Mouse (Mus musculus): ENCODE data around the gene Erfe. TPM values are rescaled to one million over a fixed set of nuclear protein-coding genes. Genes with fewer than 3 reads are reported as not detected.

Erfe gene
- total RNA-seq, 2 experiments from 2014 or later, result 0.88 to 2.2 TPM

DNA sequence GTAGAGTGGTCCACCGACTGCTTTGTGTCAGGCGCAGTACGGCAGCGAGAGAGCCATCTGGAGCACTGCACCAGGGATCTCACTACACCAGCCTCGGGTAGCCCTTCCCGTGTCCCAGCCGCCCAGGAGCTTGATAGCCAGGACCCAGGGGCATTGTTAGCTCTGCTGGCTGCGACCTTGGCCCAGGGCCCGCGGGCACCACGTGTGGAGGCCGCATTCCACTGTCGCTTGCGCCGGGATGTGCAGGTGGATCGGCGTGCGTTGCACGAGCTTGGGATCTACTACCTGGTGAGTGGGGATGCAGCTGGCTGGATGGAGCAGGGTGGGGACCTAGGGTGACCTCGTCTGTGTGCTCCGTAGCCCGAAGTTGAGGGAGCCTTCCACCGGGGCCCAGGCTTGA lies 3.8 kb downstream of the Erfe start:
- DNase-seq (ENCODE audit: low spot score in 2 of 2), result no peak

DNA sequence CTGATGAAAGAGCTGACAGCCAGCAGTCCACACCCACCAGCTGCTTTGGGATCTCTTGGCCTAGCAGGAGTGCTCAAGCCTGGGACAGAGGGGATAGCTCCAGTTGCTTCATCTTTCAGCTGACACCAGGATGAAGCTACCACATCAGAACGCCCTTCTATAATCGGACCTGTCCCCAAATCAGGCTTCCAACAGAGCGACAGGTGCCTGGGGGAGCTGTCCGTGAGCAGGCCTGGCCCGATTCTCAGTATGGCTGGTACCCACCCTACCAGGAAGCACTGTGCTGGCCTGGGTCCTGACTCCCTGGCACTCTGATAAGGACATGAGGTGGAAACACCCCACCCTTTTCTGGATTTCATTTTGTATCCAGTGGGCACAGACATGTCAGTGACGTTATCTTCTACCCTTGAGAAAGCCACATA lies 7.2 kb downstream of the Erfe start:
- no peak for DNase-seq (ENCODE audit: low spot score in 2 of 2)

DNA sequence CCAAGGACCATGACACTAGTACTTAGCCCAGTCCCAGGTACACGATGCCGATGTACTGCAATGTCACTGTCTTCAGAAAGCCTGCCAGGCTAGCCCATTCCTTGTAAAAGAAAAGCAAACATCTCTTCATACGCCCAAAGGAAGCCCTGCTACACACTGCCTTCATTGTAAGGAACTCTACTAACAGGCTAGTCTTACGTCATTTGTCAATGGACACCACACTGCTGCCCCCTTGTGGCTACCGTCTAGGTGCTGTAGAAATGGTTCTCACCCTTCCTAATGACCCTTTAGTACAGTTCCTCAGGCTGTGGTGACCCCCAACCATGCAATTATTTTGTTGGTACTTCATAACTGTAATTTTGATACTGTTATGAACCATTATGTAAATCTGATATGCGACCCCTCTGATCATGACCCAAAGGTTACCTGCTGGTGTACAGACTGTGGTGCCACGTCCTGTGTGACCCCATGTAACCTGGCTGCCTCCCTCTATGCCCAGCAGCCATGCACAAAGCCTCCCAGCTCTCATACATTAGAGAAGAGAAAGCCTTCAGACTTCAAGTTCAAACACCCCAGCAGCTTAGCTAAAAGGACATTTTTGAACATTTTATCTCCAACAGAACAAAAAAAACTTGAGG lies 14.3 kb downstream of the Erfe start:
- DNase-seq (ENCODE audit: low spot score in 2 of 2), result peak; percentile 57 to 78

DNA sequence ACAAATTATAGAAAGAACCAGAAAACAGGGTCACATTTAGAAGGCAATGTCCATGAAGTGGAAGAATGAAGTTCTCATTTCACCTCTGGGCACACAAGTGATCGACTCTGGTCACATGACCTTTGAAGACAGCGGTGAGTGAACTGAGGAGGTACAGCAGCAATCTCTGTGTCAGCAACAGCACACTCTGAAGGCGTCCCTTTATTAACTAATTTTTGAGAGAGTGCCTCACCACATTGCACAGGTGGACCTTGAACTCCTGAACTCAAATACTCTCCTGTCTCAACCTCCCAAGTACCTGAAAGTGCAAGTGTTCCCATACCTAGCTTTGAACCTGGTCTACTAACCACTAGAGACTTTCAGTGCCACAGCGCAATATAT lies 14.9 kb downstream of the Erfe start:
- DNase-seq (ENCODE audit: low spot score in 2 of 2), result no peak

DNA sequence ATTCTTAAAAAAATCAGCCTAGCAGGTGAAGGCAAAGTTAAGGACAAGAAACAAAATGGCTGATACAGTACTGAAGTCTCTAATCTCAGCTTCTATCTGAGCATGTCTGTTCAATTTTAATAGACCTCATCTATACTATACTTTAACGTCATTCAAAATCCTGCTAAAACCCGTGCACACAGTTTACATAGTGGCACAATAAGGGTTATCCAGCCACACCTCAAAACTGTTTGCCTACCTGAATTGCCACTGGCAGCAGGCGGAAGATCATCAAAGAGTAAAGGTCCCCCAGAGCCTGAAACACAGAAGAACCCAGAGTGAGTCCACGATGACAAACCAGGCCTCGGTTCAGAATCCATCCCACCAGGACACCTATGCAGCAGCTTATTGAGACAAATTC lies 24.1 kb downstream of the Erfe start:
- DNase-seq (ENCODE audit: low spot score in 2 of 2), result no peak

DNA sequence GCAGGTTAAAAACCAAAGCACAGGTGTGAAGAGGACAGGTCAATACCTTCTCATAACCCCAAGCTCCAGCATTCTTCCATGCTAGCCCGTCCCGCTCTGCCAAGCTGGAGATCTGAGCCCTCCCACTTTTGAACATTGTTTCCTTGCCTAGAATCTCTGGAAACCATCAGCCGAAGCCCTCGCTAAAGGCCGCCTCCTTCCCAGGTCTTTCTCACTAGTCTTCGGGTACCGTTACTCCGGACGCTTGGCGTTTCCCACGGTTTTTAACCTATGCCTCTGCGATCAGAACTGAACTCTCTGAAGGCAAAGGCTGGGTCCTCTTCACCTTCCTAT lies 31.7 kb downstream of the Erfe start:
- peak in 1 of 2 experiments; percentile 24 for DNase-seq (ENCODE audit: low spot score in 2 of 2)

DNA sequence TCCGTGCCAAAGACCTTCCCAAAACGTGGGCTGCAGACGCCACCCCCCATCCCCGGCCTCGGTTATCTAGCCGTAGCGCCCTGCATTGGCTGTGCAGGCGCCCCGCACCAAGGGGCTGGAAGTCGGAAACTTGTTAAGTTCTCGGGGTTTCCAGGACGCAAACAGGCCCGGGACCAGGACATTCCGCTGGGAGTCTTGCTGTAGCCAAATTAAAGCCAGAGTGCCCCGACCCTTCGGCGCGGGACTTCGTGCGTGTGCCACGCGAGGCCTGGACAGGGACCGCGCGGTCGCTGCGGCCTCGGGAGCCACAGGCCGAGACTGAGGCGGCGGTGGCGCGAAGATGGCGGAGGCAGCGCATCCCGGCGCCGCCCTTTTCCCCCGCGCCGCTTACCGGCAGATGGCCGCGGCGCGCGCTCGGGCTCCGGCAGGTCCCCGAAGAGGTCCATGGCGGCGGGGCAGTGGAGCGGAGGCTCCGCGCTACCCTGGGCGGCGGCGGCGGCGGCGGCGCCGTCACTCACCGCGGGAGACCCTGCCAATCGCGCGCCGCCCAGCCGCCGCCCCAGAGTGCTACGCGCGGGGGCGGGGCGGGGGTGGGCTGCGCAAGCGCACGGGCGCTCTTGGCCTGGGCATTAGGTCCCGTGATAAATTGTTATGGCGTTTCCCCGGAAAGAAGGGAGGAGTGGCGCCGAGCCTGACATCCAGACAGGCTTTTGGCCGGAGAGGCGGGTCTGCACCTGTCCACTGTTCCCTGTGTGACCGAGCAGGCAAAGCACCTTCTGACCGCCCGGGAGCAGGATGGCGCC lies 32.2 kb downstream of the Erfe start, which contains the start of gene Ilkap:
Ilkap (minus strand) TSS at position 556 of the 803 bp plus-strand sequence.
- DNase-seq (ENCODE audit: low spot score in 2 of 2), result peak; percentile 76 to 84

DNA sequence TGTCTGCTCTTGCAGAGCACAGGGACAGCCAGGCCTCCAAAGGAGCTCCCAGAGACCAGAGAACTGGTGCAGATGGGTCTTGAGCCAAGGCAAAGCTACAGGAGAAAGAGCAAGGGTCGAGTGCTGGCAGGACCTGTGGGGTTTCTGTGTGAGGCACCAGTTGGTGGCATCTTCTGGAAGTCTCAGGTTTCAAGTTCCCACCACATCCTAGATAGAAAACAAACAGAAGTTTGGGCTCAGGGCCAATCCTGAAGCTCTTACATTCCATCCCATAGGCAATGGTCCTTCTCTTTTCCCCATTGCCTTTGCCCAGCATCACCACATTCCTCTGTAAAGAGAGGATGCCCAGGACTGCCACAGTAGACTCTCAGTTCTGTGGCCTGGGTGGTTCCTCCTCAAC lies 38.7 kb downstream of the Erfe start:
- no peak for DNase-seq (ENCODE audit: low spot score in 2 of 2)

DNA sequence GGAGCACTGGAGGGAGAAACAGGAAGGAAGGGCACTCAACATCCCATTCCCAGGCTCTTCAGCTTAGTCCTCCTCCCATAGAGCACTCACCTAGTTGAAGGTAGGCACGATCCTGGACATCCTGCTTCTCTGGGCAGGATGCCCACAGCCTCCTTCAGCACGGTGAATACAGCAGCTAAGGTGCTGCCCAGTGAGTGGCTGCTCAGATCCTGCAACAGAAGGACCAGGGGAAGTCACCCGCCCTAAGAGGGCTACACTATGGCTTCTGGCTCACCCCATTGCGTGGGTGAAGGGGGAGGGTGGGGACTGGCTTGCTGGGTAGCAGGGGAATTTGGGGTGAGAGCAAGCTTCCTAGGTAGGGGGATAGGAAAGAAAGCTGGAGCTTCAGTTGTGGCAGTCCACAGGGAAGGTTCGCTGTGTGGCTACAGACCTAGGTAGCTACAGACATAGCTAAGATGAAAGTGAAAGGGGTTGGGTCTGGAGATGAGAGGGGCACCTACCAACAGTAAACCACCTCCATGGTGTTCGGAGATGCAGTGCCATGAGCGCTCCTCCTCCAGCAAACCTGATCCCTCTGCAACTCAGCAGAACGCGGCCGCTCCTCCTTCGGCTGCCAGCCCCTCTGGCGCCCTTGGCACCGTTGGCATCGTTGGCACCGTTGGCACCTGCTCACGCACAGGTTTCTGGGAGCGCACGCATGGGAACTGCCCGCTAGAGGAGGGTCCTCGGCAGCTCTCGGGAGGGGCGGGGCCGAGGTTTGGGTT lies 39.4 kb downstream of the Erfe start:
- DNase-seq (ENCODE audit: low spot score in 2 of 2), result no peak

DNA sequence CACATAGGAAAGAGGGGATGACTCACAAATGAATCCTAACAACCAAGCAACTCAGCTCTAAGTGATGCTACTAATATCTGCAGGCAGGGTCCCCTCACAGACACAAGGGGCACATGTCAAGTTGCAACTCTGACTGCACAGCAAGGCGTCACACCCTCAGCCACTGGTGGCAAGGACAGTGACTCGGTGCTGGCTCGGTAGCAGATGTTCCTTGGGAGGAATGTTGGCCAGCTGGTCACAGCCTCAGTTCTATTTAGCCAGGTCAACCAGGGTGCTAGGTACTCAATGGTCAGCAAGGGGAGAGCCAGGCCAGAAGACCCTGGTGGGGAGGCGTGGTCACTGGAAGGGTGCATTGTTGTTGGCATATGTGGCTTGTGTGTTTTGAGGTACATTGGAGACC lies 41.6 kb downstream of the Erfe start:
- DNase-seq (ENCODE audit: low spot score in 2 of 2), result no peak

DNA sequence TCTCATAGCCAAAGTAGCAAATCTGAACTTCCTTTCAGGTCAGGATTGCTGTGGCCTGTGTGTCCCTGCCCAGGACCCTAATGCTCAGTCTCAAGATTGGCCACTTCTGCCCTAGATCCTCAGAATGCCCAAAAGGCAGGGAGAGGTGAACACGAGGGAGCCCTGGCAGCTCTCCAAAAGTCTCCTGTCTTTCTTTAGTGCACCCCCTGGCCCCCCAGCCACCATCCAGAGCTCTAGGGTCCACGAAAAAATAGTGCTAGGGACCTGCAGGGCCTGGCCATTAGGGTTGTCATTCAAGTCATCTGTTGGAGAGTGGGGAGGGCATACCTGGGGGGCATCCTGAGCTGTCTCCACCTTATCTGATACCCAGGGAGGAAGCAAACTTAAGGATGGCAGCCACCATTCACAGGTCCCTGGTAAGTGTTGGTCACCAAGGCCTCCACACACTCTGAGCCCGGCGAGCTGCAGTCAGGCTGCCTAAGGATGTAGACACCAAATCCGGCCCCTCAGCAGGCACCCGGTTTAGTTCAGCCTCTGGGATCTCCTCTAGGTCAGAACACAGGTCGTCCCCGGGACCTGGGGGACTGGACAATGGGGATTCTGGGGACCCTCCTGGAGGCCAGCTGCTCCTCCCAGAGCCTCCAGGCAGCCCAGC lies 45.5 kb downstream of the Erfe start:
- DNase-seq (ENCODE audit: low spot score in 2 of 2), result no peak

DNA sequence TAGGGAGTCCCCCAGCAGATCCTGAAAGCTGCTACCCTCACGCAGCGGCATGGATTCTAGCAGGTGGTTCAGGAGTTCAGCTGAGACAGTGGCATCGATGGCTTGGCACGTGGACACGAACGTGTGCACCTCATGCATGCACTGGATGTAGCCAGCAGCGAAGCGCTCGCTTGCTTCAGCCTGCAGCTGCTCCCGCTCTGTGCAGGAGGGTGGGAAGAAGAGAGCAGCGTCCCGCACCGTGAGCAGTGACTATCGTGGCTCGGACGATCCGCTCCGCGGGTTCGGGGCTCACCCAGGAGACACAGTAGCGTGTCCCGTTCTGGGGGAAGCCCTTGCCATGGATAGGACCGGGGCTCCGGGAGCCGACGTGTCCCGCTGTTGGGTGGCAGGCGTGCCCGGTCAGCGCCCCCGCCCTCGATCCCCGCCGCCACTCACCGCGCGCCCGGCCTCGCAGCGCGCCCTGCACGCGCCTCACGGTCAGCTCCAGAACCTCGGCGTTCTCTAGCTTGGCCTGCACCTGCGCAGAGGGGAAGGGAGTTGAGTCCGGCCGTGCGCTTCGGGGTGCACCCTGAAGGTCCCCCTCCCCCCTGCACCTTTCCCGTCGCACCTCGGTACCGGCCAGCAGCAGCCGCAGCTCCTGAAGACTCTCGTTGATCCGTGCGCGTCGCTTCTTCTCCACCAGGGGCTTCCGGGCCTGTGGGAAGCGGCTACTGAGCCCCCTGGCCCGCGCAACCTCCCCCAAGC lies 46.2 kb downstream of the Erfe start:
- DNase-seq (ENCODE audit: low spot score in 2 of 2), result peak in 1 of 2 experiments; percentile 43

DNA sequence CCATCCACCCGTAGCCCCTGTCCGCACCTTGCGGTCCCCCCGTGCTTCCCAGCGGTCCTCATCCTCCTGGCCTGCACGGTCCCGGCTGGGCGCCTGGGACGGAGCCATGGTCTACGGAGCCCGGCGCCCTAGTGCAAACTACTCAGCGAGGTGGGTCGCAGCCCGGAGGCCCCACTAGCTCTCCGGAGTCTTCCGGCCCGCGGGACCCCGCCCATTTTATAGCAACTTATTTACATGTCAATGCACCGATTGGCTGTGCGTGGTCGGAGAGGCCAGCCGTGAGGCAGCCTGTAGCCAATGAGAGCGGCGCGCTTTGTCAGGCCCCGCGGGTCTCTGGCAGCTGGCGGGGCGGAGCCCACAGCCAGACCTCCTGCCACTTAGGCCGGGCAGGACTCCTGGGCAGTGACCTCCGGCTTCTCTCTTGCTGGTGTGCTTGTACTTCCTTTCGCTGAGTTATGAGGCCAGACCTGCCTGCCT lies 46.8 kb downstream of the Erfe start:
- peak; percentile 84 to 94 for DNase-seq (ENCODE audit: low spot score in 2 of 2)

DNA sequence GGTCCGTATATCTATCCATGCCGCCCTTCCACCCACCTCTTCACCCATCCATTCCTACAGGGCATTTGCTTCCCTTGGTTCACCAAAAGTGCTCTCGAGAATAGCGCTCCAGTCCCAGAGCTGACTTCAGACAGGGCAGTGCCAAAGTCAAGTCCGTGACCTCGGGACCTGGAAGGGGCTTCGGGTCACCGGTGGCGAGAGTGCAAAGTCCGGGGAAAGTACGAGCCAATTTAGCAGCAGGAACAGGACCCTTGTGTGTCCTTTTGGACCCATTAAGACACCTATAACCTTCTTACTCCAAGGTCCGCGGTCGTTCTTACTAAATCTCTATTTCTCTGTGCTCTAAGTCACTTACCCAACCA lies 47.3 kb downstream of the Erfe start:
- no peak for DNase-seq (ENCODE audit: low spot score in 2 of 2)

DNA sequence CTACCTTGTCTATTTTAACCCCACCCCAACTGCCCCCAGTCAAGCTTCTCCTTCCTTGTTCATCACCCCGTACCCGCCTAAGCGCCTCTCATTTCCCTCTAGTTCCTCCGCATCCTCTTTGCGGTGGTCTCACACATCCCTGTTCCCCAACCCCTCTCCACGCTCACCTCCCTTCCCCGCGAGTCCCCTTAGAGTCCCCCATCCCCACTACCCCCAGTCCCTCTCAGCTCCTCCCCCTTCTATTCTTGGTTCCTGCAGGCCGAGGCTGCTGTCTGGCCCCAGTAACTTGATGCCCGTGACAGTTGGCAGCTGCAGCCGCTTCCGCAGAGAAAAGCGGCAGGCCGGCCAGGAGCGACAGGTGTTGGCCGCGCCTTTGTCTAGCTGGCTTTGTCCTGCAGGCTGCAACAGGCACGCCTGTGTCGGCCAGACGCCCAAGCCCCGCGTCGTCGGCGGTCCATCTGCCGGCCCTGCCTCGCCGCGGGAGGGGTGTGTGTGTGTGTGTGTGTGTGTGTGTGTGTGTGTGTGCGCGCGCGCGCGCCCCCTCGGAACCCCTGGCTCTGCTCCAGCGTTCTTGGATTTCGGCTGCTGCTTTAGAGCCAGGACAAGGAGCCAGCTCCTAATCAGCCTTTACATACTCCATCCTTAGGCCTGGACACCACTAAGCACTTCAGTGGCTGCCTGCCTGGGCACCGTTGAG lies 47.8 kb downstream of the Erfe start, which contains the start of gene Hes6:
Hes6 (minus strand) TSS at position 141 of the 697 bp plus-strand sequence.
- peak; percentile 84 to 91 for DNase-seq (ENCODE audit: low spot score in 2 of 2)

DNA sequence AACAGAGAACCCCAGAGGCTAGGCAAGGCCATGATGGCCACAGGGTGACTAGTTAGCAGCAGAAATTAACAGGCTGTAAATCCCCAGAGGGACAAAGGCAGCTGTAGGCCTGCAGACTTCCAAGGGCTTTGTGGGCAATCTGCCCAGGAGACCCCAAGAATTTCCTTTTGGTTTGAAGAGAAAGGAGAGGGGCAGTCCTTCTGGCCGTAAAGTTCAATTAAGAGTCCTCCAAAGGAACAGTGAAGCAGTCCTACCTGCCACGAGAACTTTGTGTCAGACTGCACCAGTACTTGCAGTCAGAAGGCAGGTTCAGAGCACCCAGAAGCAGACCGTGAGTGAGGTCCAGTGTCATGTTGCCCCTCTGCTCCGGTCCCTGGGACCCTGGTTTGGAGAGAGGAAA lies 48.7 kb downstream of the Erfe start:
- DNase-seq (ENCODE audit: low spot score in 2 of 2), result no peak

DNA sequence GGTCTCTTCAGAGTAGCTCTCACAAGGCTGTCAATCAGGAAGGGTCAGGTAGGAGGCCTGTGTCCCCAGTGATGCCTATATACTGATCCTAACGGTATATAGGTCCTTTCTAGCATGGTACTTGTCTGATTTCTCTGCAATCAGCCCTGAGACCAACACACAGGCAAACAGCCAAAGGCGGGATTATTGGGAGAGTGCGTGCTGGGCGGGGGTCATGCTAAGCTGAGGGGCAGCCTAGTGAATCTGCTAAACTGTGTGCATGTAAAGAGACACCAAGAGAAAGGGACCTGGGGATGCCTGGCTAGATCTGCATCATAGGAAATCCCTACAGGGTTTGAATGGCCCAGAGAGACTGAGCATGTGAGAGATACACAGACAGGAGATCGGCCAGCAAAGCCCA lies 49.1 kb downstream of the Erfe start:
- DNase-seq (ENCODE audit: low spot score in 2 of 2), result no peak

DNA sequence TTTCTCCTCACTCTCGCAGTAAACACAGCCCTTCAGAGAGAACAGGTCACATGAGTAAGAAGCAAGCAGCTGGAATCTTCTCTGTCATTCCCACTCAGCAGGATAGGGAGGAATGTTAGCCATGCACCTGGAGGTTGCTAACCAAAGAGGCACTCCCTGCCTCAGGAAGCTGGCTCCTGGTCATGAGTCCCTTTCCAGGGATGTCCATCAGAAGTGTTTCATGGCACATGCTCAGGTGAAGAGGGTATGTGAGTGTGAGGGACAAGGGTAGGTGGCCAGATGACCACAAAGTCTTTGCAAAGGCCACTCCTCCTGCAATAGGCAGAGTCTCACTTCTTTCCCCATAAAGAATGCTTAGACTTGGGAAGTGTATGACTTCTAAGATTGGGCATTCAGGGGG lies 51.8 kb downstream of the Erfe start:
- DNase-seq (ENCODE audit: low spot score in 2 of 2), result no peak

DNA sequence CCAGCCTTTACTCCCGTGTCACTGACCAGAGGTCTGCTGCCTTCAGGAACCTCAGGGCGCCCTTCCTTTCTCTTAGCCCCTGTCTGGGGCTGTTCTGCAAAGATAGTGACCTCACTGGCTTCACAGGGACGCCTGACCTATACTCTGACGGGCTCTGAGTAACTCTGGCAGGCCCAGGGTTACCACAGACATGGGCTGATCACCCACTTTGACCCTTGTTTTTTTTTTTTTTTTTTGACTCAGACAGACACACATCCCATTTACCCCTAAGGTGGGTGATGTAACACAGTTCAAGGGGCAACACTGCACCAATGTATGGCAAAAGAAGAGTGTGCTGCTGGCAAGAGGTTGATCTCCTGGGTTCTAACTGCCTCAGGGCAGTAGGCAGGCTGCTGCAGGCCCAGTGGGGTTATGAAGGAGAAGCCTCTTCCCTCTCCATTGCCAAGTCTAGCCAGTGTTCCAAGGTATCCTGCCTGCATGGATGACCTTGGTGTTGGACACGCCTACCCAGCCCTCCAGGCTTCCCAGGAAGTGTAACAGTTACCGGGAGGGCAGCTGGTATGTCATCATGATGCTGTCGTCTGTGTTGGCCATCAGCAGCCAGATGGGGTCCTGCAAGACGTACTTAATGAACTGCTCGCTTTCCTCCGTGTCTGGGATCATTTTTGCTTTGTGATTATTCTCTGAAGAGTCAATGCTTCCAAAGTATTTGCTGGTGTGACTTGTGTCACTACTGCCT lies 53.8 kb downstream of the Erfe start:
- DNase-seq (ENCODE audit: low spot score in 2 of 2), result no peak

Measured in gastrocnemius, postnatal 4 days (tissue).